Mouse (Mus musculus) WW6 (cell line): ENCODE data around the gene Mamdc4.

Experiments
- DNase-seq: peaks from one replicate; pipeline ENCODE4 v3.0.0-alpha.2; 2013; ENCODE audit warnings: low read depth, low spot score

Mamdc4 gene

DNA sequence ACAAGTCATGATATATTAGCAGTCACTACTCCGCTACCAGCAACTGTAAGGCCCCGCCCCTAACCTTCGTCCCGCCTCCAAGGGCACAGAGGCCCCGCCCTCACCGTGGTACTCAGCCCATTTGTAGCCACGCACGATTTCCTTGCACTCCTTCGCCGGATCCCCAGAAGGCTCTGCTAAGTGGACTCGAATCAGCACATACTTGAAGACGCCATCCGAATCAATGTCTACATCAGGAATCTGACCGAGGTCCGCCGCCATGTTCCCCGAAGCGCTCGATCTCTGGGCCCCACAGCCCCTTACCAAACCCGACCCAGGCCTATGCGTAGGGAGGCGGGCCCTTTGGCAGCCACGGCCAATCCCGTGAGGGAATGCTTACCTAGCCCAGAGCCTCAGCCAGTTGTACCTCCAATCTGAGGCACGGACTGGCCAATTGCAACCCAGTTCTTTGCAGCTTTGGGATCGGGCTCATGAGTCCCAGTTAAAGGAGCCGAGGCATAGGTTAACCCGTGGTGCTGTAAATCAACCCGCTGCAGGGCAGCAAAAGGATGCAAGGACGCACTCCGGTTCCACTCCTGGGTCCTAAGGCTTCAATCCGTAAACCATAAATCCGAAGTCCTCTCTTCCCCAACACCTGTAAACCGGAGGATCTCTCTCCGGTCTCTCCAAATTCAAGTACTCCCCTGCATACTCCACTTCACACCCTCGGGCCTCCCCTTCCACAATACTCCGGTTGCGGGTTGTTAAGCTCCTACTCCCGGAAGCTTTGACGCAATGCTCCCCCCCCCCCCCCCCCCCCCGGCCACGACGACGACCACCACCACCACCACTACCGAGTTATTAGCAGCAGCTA is at the start of gene Mamdc4, which contains the start of gene Phpt1:
Gene Mamdc4, minus strand, starts transcription at position 267 of the 853 bp plus-strand sequence.
Gene Phpt1, minus strand, starts transcription at position 646 of the 853 bp plus-strand sequence.
- DNase-seq: peak; percentile 95

DNA sequence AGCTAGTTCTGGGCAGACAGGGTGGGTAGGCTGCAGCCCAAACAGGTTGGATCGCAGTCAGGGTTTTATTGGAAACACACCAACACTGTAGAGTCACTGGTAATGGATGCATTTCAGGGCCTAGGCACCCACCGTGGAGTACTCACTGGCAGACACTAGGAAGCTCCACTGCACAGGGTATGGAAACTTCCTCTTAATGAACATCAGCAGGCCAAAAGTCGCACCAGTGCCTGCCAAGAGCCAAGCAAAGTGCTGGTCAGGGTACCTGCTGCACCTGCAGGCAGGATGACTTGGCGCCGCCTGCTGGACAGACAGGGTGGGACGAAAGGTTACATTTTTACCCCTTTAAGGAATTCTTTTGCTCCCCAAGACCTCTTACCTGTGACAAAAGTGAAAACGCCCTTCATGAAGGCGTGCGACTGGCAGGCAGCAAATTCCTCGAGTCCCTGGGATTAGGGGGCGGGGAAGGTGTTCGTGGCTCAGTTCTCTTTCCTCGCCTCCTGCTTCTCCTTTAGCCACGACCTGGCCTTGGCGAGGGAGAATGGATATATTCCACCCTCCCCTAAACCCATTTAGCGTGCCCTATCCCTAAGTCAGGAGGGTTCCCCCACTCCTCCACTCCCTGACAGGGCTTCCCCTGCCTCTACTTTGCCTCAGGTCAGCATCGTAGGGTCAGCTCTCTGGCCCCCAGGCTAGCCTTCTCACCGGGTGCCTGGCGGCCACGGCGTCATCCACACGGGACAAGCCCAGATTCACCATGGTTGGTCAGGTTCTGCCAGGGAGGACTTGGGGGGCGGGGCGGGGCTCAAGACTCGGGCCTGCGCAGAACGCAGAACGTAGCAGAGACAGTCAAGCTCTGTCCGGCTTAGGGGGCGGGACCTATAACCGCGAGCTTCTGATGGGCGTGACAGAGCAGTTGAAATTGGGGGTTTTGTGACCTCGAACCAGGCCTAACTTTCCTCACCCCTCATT is 46.9 kb upstream of the Mamdc4 start, which contains the start of gene Tmem141:
Gene Tmem141, minus strand, starts transcription at position 777 of the 972 bp plus-strand sequence.
- DNase-seq: peak; percentile 68

DNA sequence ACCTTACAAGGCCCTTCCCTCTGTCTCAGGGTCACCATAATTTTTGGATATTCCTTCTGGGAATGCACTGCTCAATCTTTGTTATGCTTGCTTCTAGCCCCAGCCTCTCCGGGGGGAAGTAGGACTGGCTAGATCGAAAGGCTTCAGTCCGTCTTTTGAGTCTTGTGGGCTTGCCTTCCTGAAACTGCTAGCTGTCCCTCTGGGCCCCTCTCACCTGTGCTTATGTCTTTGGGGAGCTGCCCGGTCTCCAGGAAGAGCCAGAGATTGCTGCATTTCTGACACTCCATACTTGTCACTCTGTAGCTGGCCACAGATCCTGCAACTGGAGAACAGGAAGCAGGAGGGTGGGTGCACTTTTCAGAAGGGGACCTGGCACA is 46.2 kb upstream of the Mamdc4 start:
- DNase-seq: no peak

DNA sequence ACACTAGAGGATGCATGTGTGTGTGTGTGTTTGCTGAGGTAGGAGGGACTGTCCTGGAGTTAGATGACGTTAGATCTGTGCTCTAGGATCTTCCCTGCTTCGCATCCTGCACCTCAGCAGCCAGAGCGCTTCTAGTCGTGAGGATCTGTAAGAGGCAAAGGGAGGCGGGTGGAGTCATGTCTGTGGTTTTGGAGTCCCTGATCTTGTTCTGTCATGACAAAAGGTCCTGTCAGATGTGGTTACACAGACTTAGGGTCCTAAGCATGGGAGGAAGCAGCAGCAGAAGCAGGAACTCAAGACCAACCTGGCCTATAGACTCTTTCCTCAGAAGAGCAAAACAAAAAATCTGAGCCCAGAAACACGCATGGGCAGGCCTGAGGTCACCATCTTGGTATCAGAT is 45.7 kb upstream of the Mamdc4 start:
- DNase-seq: no peak

DNA sequence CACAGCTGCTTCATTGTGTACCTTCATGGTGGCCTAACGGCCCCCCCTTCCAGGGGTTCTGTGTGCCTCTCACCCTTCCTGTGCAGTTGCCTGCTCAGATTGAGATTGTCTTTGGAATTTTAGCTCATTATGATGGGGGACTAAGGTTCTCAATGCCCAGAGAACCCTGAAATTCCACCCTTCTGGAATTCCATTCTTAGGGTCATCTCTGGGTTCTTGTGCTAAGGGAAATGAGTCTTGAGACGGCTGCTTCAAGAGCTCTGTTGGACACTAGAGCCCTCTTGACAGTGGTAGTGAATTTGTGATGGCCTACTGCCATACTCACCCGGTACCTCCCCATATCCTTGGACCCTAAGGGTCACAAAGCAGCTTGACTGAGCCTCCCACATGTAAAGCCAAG is 42.9 kb upstream of the Mamdc4 start, which contains the start of gene Ccdc183:
Gene Ccdc183, minus strand, starts transcription at position 101 of the 400 bp plus-strand sequence.
- no peak for DNase-seq

DNA sequence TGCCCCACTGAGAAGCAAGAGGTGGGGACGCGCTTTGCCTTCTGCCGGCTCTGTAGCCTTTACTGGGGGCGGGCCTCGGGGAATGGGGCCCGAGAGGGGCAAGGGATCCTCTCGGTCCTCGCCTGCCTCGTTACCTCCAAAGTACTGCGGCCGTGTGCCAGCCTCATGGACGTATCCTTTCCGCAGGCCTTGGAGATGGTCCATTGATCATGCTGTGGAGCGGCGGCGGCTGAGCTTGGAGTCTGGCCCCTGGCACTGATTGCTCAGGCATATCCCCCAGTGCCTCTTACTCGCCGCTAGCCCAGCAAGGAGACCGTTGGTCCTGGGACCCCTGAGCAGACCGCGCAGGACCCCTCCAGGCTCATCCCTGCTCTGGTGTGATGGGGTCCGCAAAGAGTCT is 41.8 kb upstream of the Mamdc4 start:
- no peak for DNase-seq

DNA sequence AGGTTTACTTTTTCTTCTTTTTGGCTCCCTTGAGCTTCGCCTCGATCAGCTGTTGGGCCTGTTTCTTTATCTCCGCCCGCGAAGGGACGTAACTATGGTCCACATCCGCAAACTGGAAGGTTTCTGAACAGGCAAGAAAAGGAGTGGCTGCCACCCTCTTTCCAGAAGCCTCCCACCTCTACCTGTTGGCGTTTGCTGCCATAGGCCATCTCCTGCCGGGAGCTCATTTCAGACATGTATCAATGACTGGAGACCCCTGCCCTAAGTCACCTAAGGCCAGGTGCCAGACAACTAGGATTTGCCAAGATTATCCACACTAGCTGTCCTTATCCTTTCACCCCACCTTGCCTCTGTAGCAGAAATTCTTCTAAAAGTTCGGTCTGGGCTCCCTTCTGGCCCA is 34.0 kb upstream of the Mamdc4 start:
- DNase-seq: no peak

DNA sequence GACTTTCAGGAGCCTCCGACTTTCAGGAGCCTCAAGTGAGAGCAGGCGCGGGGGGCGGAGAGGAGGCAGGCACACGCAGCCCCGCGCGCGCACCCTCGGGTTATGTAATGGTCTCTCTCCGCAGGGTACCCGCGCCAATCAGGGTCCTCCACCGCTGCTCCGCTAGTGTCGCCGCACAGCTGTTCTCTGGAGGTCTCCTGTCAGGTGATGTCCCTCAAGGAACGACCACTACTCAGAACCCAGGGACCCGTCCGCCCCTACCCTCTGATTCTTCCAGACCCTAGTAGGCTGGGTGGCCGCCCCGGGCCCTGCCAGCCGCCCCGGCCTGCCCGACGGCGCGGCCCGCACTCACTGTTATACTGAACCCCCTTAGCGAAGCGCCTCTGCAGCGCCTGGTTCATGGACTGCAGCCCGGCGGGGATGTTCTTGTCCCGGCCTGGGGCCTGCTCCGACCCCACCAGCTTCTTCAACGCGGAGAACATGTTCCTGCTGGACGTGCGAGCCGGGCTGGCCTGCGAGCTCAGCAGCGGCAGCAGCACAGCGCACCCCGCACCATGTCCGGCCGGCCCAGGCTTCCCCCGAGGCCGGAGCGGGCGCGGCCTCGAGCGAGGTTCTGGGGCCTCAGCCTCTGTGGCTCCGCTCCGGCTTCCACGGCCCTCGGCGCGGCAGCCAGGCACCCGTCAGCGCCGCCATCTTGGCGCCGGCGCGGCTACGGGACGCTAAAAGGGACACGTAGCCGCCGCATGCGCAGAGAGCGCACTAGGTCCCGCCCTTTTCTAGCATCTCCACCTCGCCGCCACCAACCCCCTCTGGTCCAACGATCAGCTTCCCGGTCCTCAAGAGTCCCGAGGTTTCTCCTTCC is 33.3 kb upstream of the Mamdc4 start, which contains the start of gene Rabl6:
Gene Rabl6, minus strand, starts transcription at position 761 of the 862 bp plus-strand sequence.
- DNase-seq: peak; percentile 54

DNA sequence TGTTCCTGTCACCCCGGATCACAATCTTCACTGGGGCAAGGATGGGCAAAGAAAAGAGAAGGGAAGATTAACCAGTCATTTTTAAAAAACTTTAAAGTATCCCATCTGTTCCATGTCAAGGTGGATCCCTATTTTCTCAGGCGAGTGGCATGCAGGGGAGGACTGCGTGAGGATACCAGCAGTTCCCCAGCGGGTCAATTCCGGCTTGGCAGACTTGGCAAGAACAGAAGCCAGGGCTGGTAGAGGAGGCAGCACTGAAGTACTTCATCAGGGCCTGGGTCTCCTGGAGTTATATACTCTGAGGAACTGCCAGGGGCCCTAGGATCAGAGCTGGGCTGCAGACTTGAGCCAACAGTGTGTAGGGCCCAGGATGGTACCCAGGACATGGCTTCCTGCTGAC is 27.9 kb upstream of the Mamdc4 start:
- no peak for DNase-seq

DNA sequence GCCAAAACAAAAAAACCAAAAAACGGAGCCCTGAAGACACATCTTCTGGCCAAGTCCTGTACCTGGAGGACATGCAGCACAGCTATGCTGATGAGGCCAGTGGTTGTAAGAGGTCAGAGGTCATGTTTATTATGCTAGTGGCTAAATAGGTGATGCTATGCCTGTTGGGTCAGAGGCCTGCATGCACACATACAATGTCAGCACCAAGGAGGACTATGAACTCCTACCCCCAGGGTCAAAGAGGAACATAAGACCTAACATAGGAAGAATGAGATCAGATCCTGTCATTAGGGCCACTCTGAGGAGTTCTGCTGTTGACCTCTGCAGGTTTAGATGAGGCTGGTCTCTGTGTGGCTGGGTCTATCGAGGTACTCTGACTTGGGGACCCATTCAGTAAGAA is 25.4 kb upstream of the Mamdc4 start:
- DNase-seq: no peak

DNA sequence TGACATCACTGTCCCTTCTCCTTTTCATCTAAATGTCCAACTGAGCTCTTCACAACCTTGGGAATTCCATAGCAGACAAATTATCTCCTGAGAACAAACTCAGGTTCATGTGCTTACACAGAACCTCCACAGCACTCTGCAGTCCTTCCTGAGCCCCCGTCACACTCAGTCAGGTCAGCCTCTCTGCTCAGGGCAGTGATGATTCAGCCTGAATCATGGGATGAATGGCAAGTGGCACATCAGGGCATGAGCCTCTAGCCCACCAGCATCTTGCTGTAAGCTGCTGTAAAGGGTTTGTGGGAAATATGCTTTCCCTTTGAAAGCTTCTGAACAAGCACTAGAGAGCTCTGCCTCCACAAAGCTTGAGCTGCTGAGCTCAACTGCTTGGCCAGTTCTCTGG is 24.1 kb upstream of the Mamdc4 start:
- DNase-seq: no peak

DNA sequence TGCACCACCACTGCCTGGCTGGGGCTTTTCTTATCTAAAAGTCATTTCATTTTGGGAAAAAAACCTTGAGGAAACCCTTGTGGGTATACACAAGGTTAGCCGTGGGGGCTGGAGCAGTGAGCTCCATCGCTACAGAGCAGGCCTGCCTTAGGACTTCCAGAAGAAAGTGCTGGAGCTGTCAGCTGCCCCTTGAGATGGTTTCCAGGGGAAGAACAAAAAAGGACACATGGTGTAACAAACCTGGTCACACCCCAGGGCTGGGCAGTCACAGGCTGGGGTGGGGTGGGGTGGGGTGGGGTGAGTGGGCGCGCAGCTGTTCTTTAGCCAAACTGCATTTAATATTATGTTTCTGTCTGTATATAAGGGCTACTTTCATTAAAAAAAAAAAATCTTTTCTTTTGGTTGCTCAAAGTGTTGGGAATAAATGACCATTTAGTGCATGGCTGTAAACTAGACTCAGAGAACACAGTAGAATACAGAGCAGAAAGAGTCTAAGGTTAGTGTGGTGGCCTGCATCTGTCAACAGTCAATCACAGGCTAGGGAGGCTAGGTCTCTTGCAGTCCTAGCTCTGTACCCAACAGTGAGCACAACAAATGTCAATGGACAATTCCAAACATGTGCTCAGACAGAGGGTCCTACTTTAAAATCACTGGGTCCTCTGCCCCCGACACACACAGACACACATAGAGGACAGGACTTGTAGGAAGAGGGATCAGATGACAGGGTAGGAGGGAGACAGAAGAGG is 22.3 kb upstream of the Mamdc4 start:
- no peak for DNase-seq

DNA sequence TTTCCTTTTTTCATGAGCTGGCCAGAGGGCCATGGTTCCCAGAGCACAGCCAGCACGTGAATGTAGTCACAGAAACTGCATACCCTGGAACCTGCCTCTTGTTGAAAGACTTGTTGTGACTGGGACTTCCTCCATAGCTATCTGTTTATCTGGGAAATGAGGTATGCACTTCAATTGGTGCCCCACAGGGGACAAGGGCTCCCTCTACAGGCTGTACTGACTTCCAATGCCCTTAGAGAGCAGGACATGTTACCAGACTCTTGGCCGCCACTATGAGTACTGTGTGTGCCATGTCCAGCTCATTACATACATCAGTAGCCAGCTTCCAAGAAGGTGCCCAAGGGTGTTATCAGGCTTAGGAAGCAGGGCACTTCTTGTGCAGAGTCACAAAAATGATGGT is 17.2 kb upstream of the Mamdc4 start:
- no peak for DNase-seq

DNA sequence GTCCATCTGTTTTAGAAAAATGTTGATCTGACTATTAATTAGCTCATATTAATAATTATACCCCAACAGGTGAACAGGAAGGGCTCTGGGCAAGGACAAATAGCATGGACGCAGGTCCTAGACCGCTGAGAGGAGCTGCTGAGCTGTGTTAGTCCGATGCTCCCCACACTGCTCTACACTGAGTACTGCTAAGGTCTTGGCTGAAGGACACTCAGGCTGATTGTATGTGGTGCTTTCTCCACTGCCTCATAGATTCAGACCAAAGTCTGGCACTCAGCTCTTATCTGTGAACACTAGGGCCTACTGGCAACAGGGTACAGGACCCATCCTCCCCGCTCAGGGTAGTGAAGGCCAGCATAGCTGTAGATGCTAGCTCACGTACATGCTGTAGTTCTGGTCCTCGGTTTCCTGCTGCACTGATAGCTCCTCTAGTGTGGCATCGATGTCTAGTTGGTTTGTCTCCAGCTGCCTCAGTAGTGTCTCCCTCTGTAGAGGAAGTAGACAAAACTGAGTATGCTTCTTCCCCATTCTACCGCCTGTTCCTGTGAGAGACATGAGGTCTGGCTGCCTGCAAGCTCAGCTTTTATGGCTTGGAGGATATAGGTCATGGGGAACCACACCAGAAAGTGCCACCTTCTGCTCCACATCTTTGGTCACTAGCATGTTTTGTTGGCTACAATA is 13.7 kb upstream of the Mamdc4 start:
- no peak for DNase-seq

DNA sequence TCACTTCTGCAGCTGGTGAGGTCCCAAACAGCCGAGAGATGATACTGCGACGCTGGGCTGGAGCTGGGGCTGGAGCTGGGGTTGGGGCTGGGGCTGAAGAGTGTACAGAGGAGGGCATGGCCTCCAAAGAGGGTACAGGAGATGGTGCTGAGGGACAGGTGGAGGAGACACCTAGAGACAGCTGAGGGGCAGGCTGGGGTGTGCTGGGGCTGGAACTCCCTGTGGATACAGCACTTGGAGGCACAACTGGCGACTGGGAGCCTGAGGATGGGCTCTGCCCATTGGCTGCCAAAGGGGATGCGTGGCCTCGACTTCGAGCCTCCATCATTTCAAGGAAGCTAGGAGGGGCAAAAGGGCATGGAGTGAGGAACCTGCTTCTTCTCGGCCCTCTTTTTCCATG is 12.6 kb upstream of the Mamdc4 start:
- no peak for DNase-seq

DNA sequence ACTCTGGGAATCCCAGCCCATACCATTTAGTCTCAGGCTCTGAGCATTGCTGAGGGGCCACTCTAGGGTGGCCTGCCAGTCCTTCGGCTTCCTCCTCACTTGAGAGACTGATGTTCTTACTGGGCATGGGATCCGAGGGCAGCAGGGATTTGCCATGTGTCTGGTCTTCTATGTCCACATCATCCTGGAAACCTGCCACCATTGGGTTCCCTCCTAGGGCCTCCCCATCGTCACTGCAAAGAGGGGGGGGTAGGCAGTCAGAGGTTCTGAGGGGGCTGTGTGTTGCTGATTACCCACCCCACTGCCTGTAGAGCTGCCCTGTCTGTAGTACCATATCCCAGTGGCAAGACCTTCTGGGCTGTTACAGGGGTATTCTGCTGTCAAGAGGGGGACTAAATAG is 11.0 kb upstream of the Mamdc4 start:
- DNase-seq: no peak

DNA sequence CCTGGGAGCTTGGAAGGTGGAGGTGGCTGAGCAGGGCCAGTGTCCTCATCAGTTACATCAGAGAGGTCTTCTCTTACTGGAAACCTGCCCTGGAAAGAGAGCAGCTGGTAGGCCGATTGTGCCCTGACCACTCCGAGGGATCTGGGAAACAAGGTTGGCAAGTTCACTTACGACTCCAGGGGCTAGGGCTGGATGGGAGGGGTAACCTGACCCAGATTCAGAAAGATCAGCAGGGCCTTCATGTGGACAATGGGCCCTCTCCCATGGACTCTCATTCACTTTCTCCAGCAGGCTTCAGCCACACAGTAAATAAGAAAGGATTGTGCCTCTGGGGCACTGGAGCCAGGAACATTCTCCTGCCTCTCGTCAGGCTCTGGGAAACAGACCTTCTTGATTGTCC is 10.2 kb upstream of the Mamdc4 start:
- no peak for DNase-seq

DNA sequence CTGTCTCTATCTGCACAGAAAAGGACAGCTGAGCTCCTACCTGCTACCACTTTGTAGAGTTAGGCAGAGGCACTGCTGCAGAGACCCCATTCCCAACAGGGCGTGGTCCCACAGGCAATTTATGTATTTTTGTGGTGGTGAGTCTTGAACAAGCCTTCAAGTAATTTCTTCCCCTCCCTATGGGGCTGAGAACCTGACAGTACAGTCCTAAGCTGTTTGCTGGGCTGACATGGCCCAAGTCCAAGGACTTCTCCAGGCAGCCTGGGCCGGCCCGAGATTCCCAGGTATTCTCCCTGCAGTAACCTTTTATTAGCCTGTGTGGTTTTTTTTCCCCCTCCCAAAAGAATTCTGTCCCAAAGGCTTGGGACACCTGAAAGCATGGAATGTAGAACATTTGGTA is 9.5 kb upstream of the Mamdc4 start:
- no peak for DNase-seq

DNA sequence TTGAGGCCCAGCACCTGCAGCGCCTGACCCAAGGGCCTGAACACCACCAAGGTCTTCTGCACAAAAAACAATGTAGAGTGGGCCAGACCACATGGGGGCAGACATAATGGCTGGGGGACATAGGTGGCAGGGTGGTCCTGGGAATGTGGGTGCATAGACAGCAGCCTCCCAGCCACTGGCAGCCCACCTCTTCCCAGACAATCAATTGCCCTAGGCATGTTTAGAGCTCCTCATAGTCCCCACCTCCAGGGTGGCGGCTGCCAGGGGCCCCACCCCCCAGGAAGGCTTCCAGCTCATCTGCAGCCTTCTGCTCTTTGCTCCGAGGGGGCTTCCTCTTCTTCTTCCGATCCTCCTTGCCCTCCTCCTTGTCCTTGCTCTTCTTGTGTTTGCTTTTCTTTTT is 8.9 kb upstream of the Mamdc4 start:
- DNase-seq: no peak

DNA sequence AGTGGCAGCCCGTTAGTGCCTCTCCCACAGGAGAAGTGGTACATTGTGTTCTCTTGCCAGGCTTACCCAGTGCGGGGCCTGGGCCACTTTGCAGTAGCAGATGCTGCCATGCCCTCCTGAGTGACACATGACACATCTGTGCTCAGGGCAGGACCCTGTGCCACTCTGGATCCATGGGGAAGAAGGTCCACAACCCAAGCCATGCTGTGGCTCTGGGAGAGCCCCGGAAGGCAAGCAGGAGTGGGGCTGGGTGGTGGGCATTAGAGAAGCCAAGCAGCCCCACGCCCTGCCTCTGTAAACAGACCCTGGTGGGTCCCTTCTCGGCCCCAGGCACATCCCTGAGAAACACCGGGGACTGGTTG is 8.5 kb upstream of the Mamdc4 start:
- DNase-seq: no peak
